Mouse (Mus musculus) heart, postnatal 0 days (tissue): ENCODE measurements at regions not wholly inside any gene's neighbourhood (a gene's known extent, or its start where the extent isn't known, plus 50 kb on each side); places are given as distances from the start of the nearest gene placed in this dataset.

Experiments
- ATAC-seq: fragments of 200-750 bp; cut with Nextera tagmentation; 2 replicates; pipeline ENCODE4 v1.8.0; 2017; ENCODE audit warnings: low read depth, moderate number of reproducible peaks, moderate library complexity; ENCODE audit not compliant: insufficient read depth
- DNase-seq: peaks from one replicate; pipeline ENCODE4 v3.0.0-alpha.2; 2016; ENCODE audit warnings: low spot score
- H3K27ac ChIP-seq: fragments of 300-500 bp; sonication (generic); 2 replicates; pipeline ENCODE4 v1.5.1; 2014; ENCODE audit warnings: low read depth, mild to moderate bottlenecking
- H3K27me3 ChIP-seq: fragments of 300-500 bp; sonication (generic); 2 replicates; pipeline ENCODE4 v1.6.1; 2014; ENCODE audit warnings: low read length, mixed read lengths; ENCODE audit not compliant: control insufficient read depth, insufficient read depth
- H3K36me3 ChIP-seq: fragments of 300-500 bp; sonication (generic); replicated peaks from 2 replicates; pipeline ENCODE4 v1.6.1; 2014; ENCODE audit warnings: low read length, mixed read lengths; ENCODE audit not compliant: control insufficient read depth, insufficient read depth
- H3K4me1 ChIP-seq: fragments of 300-500 bp; sonication (generic); 2 replicates; pipeline ENCODE4 v1.6.1; 2014; ENCODE audit warnings: antibody characterized with exemption; ENCODE audit not compliant: control insufficient read depth, insufficient read depth
- H3K4me2 ChIP-seq: fragments of 300-500 bp; sonication (generic); 2 replicates; pipeline ENCODE4 v1.6.1; 2014; ENCODE audit warnings: low read depth, mild to moderate bottlenecking, low read length, moderate library complexity
- H3K4me3 ChIP-seq: fragments of 300-500 bp; sonication (generic); 2 replicates; pipeline ENCODE4 v1.5.1; 2014; ENCODE audit warnings: low read depth, low read length
- H3K9ac ChIP-seq: fragments of 300-500 bp; sonication (generic); replicated peaks from 2 replicates; pipeline ENCODE4 v1.6.1; 2014; ENCODE audit warnings: low read depth, low read length, mixed read lengths
- H3K9me3 ChIP-seq: fragments of 300-500 bp; sonication (generic); replicated peaks from 2 replicates; pipeline ENCODE4 v1.6.1; 2016; ENCODE audit warnings: low read length; ENCODE audit not compliant: control insufficient read depth
- CTCF ChIP-seq: IDR thresholded peaks from 2 replicates; pipeline ENCODE4 v1.5.1; 2016; ENCODE audit warnings: antibody characterized with exemption, control low read depth, low read depth
- EP300 ChIP-seq: IDR thresholded peaks from 2 replicates; pipeline ENCODE4 v1.6.1; 2016; ENCODE audit warnings: antibody characterized with exemption, low read depth
- WGBS: fragments of 180-500 bp; shearing (Covaris S2); extraction: QIAGEN DNeasy Blood & Tissue Kit; methylation state at CpG from one replicate; pipeline ENCODE4 v1.1.7; 2014; 5-methylcytosine and 5-hydroxymethylcytosine counted together

DNA sequence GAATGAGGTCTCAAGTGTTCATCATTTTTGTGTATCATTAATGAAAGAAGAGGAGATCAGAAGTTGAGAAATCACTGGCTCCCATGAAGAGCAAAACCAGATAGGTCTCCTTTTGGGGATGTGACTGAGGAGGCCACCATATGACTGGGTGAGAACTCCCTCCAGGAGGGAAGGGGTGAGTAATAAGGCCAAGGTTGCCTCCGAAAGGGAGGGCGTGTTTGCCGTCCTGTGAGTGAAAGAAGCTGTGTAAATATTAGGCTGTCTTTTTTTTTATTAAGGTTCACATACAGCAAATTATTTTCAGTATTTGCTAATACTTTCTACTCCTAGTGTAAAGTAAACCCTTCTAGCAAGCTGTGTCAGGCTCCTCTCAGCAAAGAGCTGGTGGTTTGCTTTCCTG is 116.7 kb upstream of the Pik3r1 start:
- no peak overlapping the region for H3K27ac ChIP-seq
- no peak overlapping the region for H3K4me2 ChIP-seq
- TF ChIP-seq EP300 (no peak), CTCF (no peak)
- WGBS, result 94% methylated on average over 3 of the region's 3 CpGs
- ATAC-seq, result no peak
- H3K27me3 ChIP-seq, result no peaks in the 10 kb centered on the region
- DNase-seq, result no peak
- H3K9me3 ChIP-seq, result 0 out of 2 replicates have a peak, but pooled peaks cover 5% of the 10 kb centered on the region
- H3K4me1 ChIP-seq, result no peaks in the 10 kb centered on the region
- H3K9ac ChIP-seq, result no peak overlapping the region
- no peak overlapping the region for H3K4me3 ChIP-seq
- H3K36me3 ChIP-seq, result no peaks in the 10 kb centered on the region

DNA sequence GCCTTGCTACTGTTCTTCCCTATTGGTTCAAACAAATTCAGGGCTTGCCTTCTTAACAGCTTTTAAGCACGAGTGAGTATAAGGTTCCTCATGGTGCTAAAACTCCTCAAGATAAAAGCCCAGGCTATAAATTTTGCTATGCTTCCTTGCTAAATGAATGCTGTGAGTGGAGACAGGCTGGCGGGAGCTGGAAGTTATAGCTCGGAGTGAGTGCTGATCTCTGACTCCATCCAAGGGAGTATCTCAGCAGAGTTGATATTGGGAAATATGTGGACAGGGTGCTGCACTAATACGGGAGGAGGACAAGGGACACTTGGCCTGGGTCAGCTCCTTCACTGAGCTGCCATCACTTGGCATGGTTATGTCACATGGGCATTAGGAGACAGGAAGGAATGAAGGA is 123.5 kb upstream of the Pik3r1 start:
- WGBS, result 57% methylated on average over 4 of the region's 4 CpGs
- TF ChIP-seq CTCF (no peak), EP300 (no peak)

DNA sequence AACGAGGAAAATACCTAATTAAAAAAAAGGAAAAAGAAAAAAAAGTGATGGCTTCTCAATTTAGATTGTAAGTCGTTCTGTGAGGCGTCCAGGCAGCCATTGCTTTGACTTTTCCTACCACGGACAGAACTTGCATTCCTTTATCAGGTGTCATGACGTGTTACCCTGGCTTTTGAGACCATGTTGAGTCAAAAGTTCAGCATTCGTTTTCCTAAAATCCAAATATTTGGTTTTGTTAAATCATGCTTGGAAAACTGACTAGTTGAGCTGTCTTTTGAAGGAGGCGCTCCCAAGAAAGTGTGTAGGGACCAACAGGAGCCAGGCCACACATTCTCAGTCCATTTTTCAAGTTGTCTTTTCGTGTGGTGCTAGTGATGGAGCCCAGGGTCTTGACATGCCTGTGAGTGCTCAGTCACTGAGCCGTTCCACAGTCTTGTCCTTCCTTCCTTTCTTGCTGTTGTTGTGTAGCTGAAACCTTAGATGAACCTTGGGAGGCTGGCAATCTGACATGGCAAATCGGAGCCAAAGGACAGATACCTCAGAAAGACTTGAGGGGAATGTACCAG is 125.1 kb upstream of the Pik3r1 start:
- Histone ChIP-seq H3K4me2 (no peak overlapping the region), H3K27ac (no peak overlapping the region), H3K27me3 (no peaks in the 10 kb centered on the region), H3K9me3 (no peaks in the 10 kb centered on the region), H3K9ac (no peak overlapping the region), H3K4me1 (no peaks in the 10 kb centered on the region), H3K4me3 (no peak overlapping the region), H3K36me3 (no peaks in the 10 kb centered on the region)
- DNase-seq (no peak), ATAC-seq (no peak)
- 78% methylated on average over 10 of the region's 10 CpGs for WGBS
- TF ChIP-seq EP300 (no peak), CTCF (no peak)

More for the DNA sequence above, 123.5 kb upstream of the Pik3r1 start:
- H3K27me3 ChIP-seq, result no peaks in the 10 kb centered on the region
- no peaks in the 10 kb centered on the region for H3K9me3 ChIP-seq
- DNase-seq (no peak), ATAC-seq (no peak)
- H3K36me3 ChIP-seq, result no peaks in the 10 kb centered on the region
- no peak overlapping the region for H3K27ac ChIP-seq
- H3K4me1 ChIP-seq, result no peaks in the 10 kb centered on the region
- H3K4me2 ChIP-seq, result no peak overlapping the region
- H3K9ac ChIP-seq, result no peak overlapping the region
- no peak overlapping the region for H3K4me3 ChIP-seq

DNA sequence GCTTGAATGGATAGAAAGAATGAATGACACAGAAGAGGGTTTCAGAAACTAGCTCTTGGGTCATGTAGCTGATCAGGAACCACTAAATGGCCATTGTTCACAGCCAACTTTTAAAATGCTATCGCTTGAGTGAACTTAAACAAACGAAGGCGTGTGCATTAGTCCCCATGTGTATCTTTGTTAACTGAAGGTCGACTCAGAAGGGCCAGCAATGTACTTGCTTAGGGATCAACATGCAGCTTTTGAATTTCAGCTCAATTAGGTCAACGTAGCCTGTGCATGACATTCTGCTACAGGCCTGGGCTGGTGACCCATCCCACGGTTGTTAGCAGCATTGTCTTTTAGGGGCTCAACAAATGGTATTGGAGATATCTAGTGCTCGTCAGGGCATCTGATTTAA is 127.1 kb upstream of the Pik3r1 start:
- no peaks in the 10 kb centered on the region for H3K9me3 ChIP-seq
- WGBS, result 80% methylated on average over 7 of the region's 7 CpGs
- H3K4me2 ChIP-seq, result no peak overlapping the region
- H3K27ac ChIP-seq, result no peak overlapping the region
- no peak overlapping the region for H3K4me3 ChIP-seq
- TF ChIP-seq CTCF (no peak), EP300 (no peak)
- no peak for ATAC-seq
- no peaks in the 10 kb centered on the region for H3K27me3 ChIP-seq
- no peak overlapping the region for H3K9ac ChIP-seq
- no peaks in the 10 kb centered on the region for H3K36me3 ChIP-seq
- no peaks in the 10 kb centered on the region for H3K4me1 ChIP-seq
- DNase-seq, result no peak

DNA sequence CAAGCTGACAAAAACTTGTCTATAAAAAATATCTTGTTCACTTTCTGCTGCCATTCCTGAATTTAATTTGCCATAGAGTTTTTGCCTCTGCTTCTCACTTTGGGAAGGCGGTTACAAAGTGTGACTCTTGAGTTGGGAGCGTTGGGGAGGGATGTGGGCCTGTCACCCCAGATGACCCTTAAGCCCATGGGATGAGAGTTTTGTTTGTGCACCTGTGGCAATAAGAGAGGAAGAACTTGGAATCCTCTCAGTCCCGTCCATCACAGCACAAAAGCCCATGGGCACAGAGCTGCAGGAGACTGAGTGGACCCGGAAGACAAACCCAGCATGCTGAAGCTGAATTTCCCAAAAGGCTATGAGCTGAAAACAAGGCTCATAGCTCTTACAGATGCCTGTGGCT is 127.7 kb upstream of the Pik3r1 start:
- TF ChIP-seq CTCF (no peak), EP300 (no peak)
- H3K27ac ChIP-seq, result no peak overlapping the region
- H3K9ac ChIP-seq, result no peak overlapping the region
- no peaks in the 10 kb centered on the region for H3K9me3 ChIP-seq
- H3K4me2 ChIP-seq, result no peak overlapping the region
- no peaks in the 10 kb centered on the region for H3K4me1 ChIP-seq
- WGBS, result 81% methylated on average over 4 of the region's 4 CpGs
- H3K4me3 ChIP-seq, result no peak overlapping the region
- ATAC-seq (no peak), DNase-seq (no peak)
- H3K27me3 ChIP-seq, result no peaks in the 10 kb centered on the region
- no peaks in the 10 kb centered on the region for H3K36me3 ChIP-seq

DNA sequence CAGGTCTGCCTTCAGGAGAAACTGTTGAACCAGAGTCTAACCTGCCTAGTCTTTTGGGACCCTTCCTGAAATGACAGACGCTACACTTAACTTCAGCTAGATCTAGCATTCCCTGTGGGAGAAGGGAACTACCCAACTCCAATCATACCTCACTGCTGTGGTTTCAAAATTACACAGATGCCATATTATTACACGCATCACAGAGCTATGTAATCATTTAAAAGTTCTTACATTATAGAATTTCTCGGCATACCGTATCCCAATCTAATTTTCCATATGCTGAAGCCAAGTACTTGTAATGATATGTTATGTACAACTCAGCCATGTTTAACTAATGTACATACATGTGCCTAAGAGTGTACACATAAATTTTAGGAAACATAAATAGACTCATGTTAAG is 128.9 kb upstream of the Pik3r1 start:
- Histone ChIP-seq H3K4me3 (no peak overlapping the region), H3K9me3 (no peaks in the 10 kb centered on the region), H3K4me2 (no peak overlapping the region), H3K27me3 (no peaks in the 10 kb centered on the region), H3K4me1 (no peaks in the 10 kb centered on the region), H3K9ac (no peak overlapping the region), H3K36me3 (no peaks in the 10 kb centered on the region), H3K27ac (no peak overlapping the region)
- no peak for ATAC-seq
- WGBS, result 88% methylated on average over 4 of the region's 4 CpGs
- TF ChIP-seq CTCF (no peak), EP300 (no peak)
- no peak for DNase-seq
